Mouse (Mus musculus) stomach, embryonic 14.5 days (tissue): ENCODE measurements around the gene Mst1. TPM values are rescaled to one million over a fixed set of nuclear protein-coding genes. Genes with fewer than 3 reads are reported as not detected.
A peak's percentile ranks its signal among the peaks of the same experiment; 100 is the strongest.

ENCODE experiments used
- ATAC-seq: fragments of 200-750 bp; cut with Nextera tagmentation; 2 replicates; pipeline ENCODE4 v1.8.0; 2017; ENCODE audit warnings: low read depth, moderate TSS enrichment; ENCODE audit not compliant: insufficient number of reproducible peaks, insufficient read depth, low FRiP score
- H3K27ac ChIP-seq: fragments of 300-500 bp; sonication (generic); 2 replicates; pipeline ENCODE4 v1.5.1; 2014; ENCODE audit warnings: mild to moderate bottlenecking, low read length, moderate library complexity, mixed read lengths
- H3K27me3 ChIP-seq: fragments of 300-500 bp; sonication (generic); 2 replicates; pipeline ENCODE4 v1.6.1; 2014; ENCODE audit warnings: low read length, control low read depth, mixed read lengths; ENCODE audit not compliant: control insufficient read depth, insufficient read depth
- H3K36me3 ChIP-seq: fragments of 300-500 bp; sonication (generic); 2 replicates; pipeline ENCODE4 v1.6.1; 2014; ENCODE audit warnings: mild to moderate bottlenecking, control low read depth, low read length, moderate library complexity, mixed read lengths; ENCODE audit not compliant: control insufficient read depth, insufficient read depth
- H3K4me1 ChIP-seq: fragments of 300-500 bp; sonication (generic); 2 replicates; pipeline ENCODE4 v1.6.1; 2014; ENCODE audit warnings: low read length, control low read depth, mixed read lengths; ENCODE audit not compliant: control insufficient read depth, insufficient read depth
- H3K4me2 ChIP-seq: fragments of 300-500 bp; sonication (generic); replicated peaks from 2 replicates; pipeline ENCODE4 v1.6.1; 2014; ENCODE audit warnings: low read depth, low read length, control low read depth
- H3K4me3 ChIP-seq: fragments of 300-500 bp; sonication (generic); 2 replicates; pipeline ENCODE4 v1.5.1; 2014; ENCODE audit warnings: low read depth, low read length, control low read depth
- H3K9ac ChIP-seq: fragments of 300-500 bp; sonication (generic); replicated peaks from 2 replicates; pipeline ENCODE4 v1.6.1; 2014; ENCODE audit warnings: low read depth, mild to moderate bottlenecking, control low read depth, low read length, moderate library complexity, mixed read lengths
- H3K9me3 ChIP-seq: fragments of 300-500 bp; sonication (generic); 2 replicates; pipeline ENCODE4 v1.6.1; 2016; ENCODE audit warnings: low read depth, low read length, control low read depth; ENCODE audit not compliant: control insufficient read depth
- WGBS: fragments of 180-500 bp; shearing (Covaris S2); extraction: QIAGEN DNeasy Blood & Tissue Kit; methylation state at CpG from one replicate; pipeline ENCODE4 v1.1.7; 2014; 5-methylcytosine and 5-hydroxymethylcytosine counted together
- polyA plus RNA-seq: library from polyadenylated mRNA; unstranded; fragments of >200 nt; fragmentation: Nextera tagmentation; extraction: Ambion mirVana; gene quantifications from 2 replicates; pipeline ENCODE4 v1.2.1, GENCODE M21; 2014

The Mst1 gene
- polyA plus RNA-seq, result 3.7 and 4.4 TPM in 2 replicates

GRCm38 (mm10) chr9:108080168-108080567 lies at the start of gene Mst1:
Gene Mst1 (plus strand): TSS chr9:108080436.
- H3K4me3 ChIP-seq, result peak within 1 kb of the TSS; percentile 73
- H3K9me3 ChIP-seq, result no peaks in the 10 kb centered on the region
- ATAC-seq, result peak; percentile 65; the same call in 1 of the 2 replicates
- H3K9ac ChIP-seq, result peak within 1 kb of the TSS; percentile 88
- H3K4me1 ChIP-seq, result peaks cover 17% of the 10 kb centered on the region
- peaks cover 15% of the 10 kb centered on the region; the same call in 1 of the 2 replicates for H3K27me3 ChIP-seq
- H3K4me2 ChIP-seq, result peak within 1 kb of the TSS; percentile 88
- H3K36me3 ChIP-seq, result peaks cover 6% of the 10 kb centered on the region; the same call in 1 of the 2 replicates
- H3K27ac ChIP-seq, result peak within 1 kb of the TSS; percentile 44; the same call in 1 of the 2 replicates
- 64% methylated on average over 5 of the region's 5 CpGs for WGBS

- Histone ChIP-seq H3K9ac (no peak overlapping the region), H3K4me2 (no peak overlapping the region), H3K27ac (no peak overlapping the region), H3K9me3 (no peaks in the 10 kb centered on the region), H3K4me1 (no peaks in the 10 kb centered on the region), H3K4me3 (no peak overlapping the region), H3K27me3 (no peaks in the 10 kb centered on the region), H3K36me3 (peaks cover 32% of the 10 kb centered on the region)
- ATAC-seq, result no peak
- 94% methylated on average over 5 of the region's 5 CpGs for WGBS
These were observed 48.1 kb upstream of the Mst1 start for GRCm38 (mm10) chr9:108032126-108032525.

GRCm38 (mm10) chr9:108035331-108036156 lies 44.7 kb upstream of the Mst1 start:
- Histone ChIP-seq H3K36me3 (peaks cover 41% of the 10 kb centered on the region), H3K27me3 (no peaks in the 10 kb centered on the region), H3K4me3 (no peak overlapping the region), H3K4me1 (no peaks in the 10 kb centered on the region), H3K4me2 (no peak overlapping the region), H3K9me3 (no peaks in the 10 kb centered on the region), H3K27ac (no peak overlapping the region), H3K9ac (no peak overlapping the region)
- WGBS, result 95% methylated on average over 2 of the region's 2 CpGs
- ATAC-seq, result 0 out of 2 replicates have a peak, but pooled peaks have one; percentile 42

- ATAC-seq, result no peak
- 95% methylated on average over 8 of the region's 8 CpGs for WGBS
- Histone ChIP-seq H3K4me3 (no peak overlapping the region), H3K9ac (no peak overlapping the region), H3K4me1 (peaks cover 11% of the 10 kb centered on the region), H3K9me3 (no peaks in the 10 kb centered on the region), H3K36me3 (peaks cover 40% of the 10 kb centered on the region), H3K27me3 (no peaks in the 10 kb centered on the region), H3K4me2 (no peak overlapping the region), H3K27ac (no peak overlapping the region)
These were observed 35.3 kb upstream of the Mst1 start for GRCm38 (mm10) chr9:108044751-108045492.

GRCm38 (mm10) chr9:108046582-108046981 lies 33.7 kb upstream of the Mst1 start:
- Histone ChIP-seq H3K36me3 (peaks cover 47% of the 10 kb centered on the region), H3K27me3 (no peaks in the 10 kb centered on the region), H3K4me2 (no peak overlapping the region), H3K27ac (no peak overlapping the region), H3K9me3 (no peaks in the 10 kb centered on the region), H3K4me1 (peaks cover 14% of the 10 kb centered on the region), H3K9ac (no peak overlapping the region), H3K4me3 (no peak overlapping the region)
- 85% methylated on average over 4 of the region's 4 CpGs for WGBS
- no peak for ATAC-seq

GRCm38 (mm10) chr9:108047601-108048565 lies 32.4 kb upstream of the Mst1 start:
- Histone ChIP-seq H3K9ac (peak overlapping the region; percentile 4; the same call in 1 of the 2 replicates), H3K9me3 (no peaks in the 10 kb centered on the region), H3K4me3 (peak overlapping the region; percentile 80), H3K27me3 (no peaks in the 10 kb centered on the region), H3K4me1 (peaks cover 14% of the 10 kb centered on the region), H3K27ac (peak overlapping the region; percentile 76; the same call in 1 of the 2 replicates), H3K36me3 (peaks cover 45% of the 10 kb centered on the region), H3K4me2 (peak overlapping the region; percentile 94)
- 43% methylated on average over 17 of the region's 17 CpGs for WGBS
- ATAC-seq, result no peak

- Histone ChIP-seq H3K27ac (peak overlapping the region; percentile 76; the same call in 1 of the 2 replicates), H3K4me1 (peaks cover 14% of the 10 kb centered on the region), H3K4me2 (peak overlapping the region; percentile 94), H3K9ac (0 out of 2 replicates have a peak overlapping the region, but pooled peaks have one; percentile 4), H3K4me3 (peak overlapping the region; percentile 80), H3K9me3 (no peaks in the 10 kb centered on the region), H3K36me3 (peaks cover 40% of the 10 kb centered on the region), H3K27me3 (no peaks in the 10 kb centered on the region)
- under 1% methylated on average over 19 of the region's 19 CpGs for WGBS
- peak; percentile 28 for ATAC-seq
These were observed 31.7 kb upstream of the Mst1 start for GRCm38 (mm10) chr9:108048566-108048955.
